Mouse (Mus musculus) forebrain, embryonic 11.5 days (tissue): Measurements from ENCODE around the gene D17Wsu92e. TPM values are rescaled to one million over a fixed set of nuclear protein-coding genes. Genes with fewer than 3 reads are reported as not detected.

Experiments used
- ATAC-seq: fragments of 200-750 bp; cut with Nextera tagmentation; replicated peaks from 2 replicates; pipeline ENCODE4 v1.8.0; 2017; ENCODE audit warnings: moderate TSS enrichment; ENCODE audit not compliant: low FRiP score
- DNase-seq: peaks from one replicate; pipeline ENCODE4 v3.0.0-alpha.2; 2017; ENCODE audit warnings: low spot score
- H3K27ac ChIP-seq: fragments of 300-500 bp; sonication (generic); 2 replicates; pipeline ENCODE4 v1.5.1; 2014; ENCODE audit warnings: low read depth, low read length
- H3K27me3 ChIP-seq: fragments of 300-500 bp; sonication (generic); 2 replicates; pipeline ENCODE4 v1.6.1; 2014; ENCODE audit warnings: mild to moderate bottlenecking, low read length, mixed read lengths; ENCODE audit not compliant: control insufficient read depth, insufficient read depth
- H3K36me3 ChIP-seq: fragments of 300-500 bp; sonication (generic); 2 replicates; pipeline ENCODE4 v1.6.1; 2014; ENCODE audit warnings: mild to moderate bottlenecking, low read length, moderate library complexity, mixed read lengths; ENCODE audit not compliant: control insufficient read depth, insufficient read depth
- H3K4me1 ChIP-seq: fragments of 300-500 bp; sonication (generic); replicated peaks from 2 replicates; pipeline ENCODE4 v1.6.1; 2014; ENCODE audit warnings: low read length, mixed read lengths; ENCODE audit not compliant: control insufficient read depth, insufficient read depth
- H3K4me2 ChIP-seq: fragments of 300-500 bp; sonication (generic); 2 replicates; pipeline ENCODE4 v1.6.1; 2014; ENCODE audit warnings: low read depth, mild to moderate bottlenecking, low read length, moderate library complexity, mixed read lengths; ENCODE audit not compliant: severe bottlenecking
- H3K4me3 ChIP-seq: fragments of 300-500 bp; sonication (generic); 2 replicates; pipeline ENCODE4 v1.5.1; 2014; ENCODE audit warnings: low read depth, low read length
- H3K9ac ChIP-seq: fragments of 300-500 bp; sonication (generic); 2 replicates; pipeline ENCODE4 v1.6.1; 2014; ENCODE audit warnings: low read length
- H3K9me3 ChIP-seq: fragments of 300-500 bp; sonication (generic); 2 replicates; pipeline ENCODE4 v1.6.1; 2016; ENCODE audit warnings: low read length, mixed read lengths; ENCODE audit not compliant: control insufficient read depth
- WGBS: fragments of 180-500 bp; shearing (Covaris S2); extraction: QIAGEN DNeasy Blood & Tissue Kit; methylation state at CpG from one replicate; pipeline ENCODE4 v1.1.7; 2014; 5-methylcytosine and 5-hydroxymethylcytosine counted together
- polyA plus RNA-seq: library from polyadenylated mRNA; unstranded; fragments of >200 nt; fragmentation: Nextera tagmentation; extraction: Ambion mirVana; gene quantifications from 2 replicates; pipeline ENCODE4 v1.2.1, GENCODE M21; 2014

The D17Wsu92e gene
- polyA plus RNA-seq, 1 experiment from 2014 or later, result 12.7 TPM

DNA sequence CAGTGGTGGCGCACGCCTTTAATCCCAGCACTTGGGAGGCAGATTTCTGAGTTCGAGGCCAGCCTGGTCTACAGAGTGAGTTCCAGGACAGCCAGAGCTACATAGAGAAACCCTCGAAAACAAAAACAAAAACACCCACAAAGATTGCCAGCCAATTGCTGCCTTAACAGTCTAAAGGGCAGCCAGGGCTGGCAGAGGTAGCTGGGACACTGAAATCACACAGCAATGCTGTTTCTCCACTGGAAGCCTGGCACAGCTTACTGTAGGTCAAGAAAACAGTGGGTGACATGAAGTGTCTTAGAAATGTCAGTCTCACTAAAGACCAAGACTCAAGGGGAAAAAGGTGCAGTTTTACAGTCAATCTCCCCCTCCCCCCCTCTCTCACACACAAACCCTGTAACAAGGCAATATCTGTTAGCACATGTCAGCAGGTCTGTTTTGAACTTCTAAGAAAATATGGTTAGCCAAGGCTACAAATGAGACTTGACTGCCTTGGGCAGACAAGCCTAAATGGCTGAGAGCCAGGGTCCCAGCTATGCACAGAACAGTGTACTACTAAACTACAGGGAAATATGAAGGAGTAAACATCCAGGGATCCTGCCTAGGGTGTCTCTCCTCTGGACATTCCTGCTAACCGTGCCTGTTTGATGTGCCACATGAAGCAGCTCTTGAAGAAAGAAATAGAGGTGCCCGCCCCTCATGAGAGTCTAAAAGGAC lies 31.8 kb downstream of the D17Wsu92e start:
- Histone ChIP-seq H3K36me3 (peaks cover 5% of the 10 kb centered on the region; the same call in 1 of the 2 replicates), H3K4me1 (no peaks in the 10 kb centered on the region), H3K9me3 (no peaks in the 10 kb centered on the region), H3K4me2 (no peak overlapping the region), H3K27ac (no peak overlapping the region), H3K27me3 (no peaks in the 10 kb centered on the region), H3K4me3 (no peak overlapping the region), H3K9ac (no peak overlapping the region)
- ATAC-seq (no peak), DNase-seq (no peak)
- 89% methylated on average over 6 of the region's 6 CpGs for WGBS

DNA sequence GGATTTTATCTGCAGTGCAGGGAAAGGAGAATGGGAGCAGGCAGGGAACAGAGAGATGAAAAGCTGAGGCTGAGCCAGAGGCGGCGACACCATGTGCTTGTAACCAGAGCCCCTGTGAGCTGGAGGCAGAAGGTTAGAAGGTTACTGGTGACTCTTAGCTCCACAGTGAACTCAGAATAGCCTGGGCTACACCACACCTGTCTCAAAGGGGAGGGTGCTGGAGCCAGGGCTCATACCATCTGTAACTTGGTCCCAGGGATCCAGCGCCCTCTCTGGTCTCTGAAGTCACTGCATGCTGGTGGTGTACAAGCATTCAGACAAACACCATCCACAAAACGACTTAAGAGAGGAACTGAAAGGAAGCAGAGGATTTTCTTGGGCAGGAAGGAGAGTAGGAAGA lies 36.9 kb downstream of the D17Wsu92e start:
- WGBS, result 87% methylated on average over 4 of the region's 4 CpGs
- no peak overlapping the region for H3K4me3 ChIP-seq
- no peaks in the 10 kb centered on the region for H3K27me3 ChIP-seq
- no peak overlapping the region for H3K9ac ChIP-seq
- ATAC-seq (no peak), DNase-seq (no peak)
- no peak overlapping the region for H3K4me2 ChIP-seq
- H3K36me3 ChIP-seq, result peaks cover 6% of the 10 kb centered on the region; the same call in 1 of the 2 replicates
- no peaks in the 10 kb centered on the region for H3K9me3 ChIP-seq
- no peak overlapping the region for H3K27ac ChIP-seq
- no peaks in the 10 kb centered on the region for H3K4me1 ChIP-seq

DNA sequence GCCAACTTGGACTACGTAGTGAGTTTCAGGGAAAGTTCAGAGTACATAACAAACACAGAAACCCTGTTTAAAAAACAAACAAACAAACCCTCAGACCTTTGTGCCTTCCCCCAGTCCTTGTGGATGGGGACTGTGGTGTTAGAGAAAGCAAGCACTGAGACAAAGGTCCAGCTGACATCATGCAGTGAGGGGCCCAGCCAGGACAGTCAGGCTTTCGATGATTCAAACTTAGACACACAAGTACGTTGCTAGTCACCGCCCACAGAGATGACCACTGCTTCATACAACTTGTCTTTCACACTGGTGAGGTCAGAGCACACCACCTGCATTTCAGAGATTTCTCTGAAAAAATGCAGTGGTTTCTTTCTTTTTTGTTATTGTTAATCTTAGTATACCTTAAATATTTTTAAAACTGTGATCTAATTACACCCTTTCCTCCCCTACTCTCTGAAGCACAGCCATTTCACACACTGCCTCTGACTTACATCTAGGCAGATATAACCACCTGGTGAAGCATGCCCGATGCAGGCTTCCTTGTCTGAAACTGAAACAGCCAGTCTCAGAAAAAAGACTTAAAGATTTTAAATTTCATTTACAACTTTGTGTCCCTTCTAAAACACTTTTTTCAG lies 39.3 kb downstream of the D17Wsu92e start:
- H3K36me3 ChIP-seq, result peaks cover 6% of the 10 kb centered on the region; the same call in 1 of the 2 replicates
- DNase-seq, result no peak
- H3K27ac ChIP-seq, result no peak overlapping the region
- H3K4me1 ChIP-seq, result no peaks in the 10 kb centered on the region
- no peak overlapping the region for H3K4me3 ChIP-seq
- H3K9ac ChIP-seq, result no peak overlapping the region
- H3K27me3 ChIP-seq, result no peaks in the 10 kb centered on the region
- no peak overlapping the region for H3K4me2 ChIP-seq
- WGBS, result 87% methylated on average over 5 of the region's 5 CpGs
- ATAC-seq, result no peak
- H3K9me3 ChIP-seq, result no peaks in the 10 kb centered on the region

DNA sequence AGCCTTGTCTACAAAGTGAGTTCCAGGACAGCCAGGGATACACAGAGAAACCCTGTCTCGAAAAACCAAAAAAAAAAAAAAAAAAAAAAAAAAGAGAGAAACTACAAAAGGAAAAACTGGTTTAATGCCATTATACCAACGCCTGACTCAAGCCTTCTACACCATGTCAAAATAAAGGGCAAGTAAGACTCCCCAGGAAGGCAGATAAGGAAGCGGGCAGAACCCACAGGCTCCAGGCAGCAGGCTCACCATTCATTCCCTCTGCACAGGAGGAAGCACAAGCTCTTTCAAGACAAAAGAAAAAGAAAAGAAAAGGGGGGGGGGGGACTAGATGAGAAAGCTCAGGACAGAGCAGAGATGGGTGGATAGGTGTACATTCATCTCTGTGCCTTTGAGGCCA lies 40.7 kb downstream of the D17Wsu92e start:
- ATAC-seq (no peak), DNase-seq (no peak)
- Histone ChIP-seq H3K9me3 (no peaks in the 10 kb centered on the region), H3K27me3 (no peaks in the 10 kb centered on the region), H3K9ac (no peak overlapping the region), H3K4me1 (no peaks in the 10 kb centered on the region), H3K36me3 (0 out of 2 replicates have a peak, but pooled peaks cover 2% of the 10 kb centered on the region), H3K4me2 (no peak overlapping the region), H3K27ac (no peak overlapping the region), H3K4me3 (no peak overlapping the region)
- WGBS, result 65% methylated on average over 3 of the region's 3 CpGs

DNA sequence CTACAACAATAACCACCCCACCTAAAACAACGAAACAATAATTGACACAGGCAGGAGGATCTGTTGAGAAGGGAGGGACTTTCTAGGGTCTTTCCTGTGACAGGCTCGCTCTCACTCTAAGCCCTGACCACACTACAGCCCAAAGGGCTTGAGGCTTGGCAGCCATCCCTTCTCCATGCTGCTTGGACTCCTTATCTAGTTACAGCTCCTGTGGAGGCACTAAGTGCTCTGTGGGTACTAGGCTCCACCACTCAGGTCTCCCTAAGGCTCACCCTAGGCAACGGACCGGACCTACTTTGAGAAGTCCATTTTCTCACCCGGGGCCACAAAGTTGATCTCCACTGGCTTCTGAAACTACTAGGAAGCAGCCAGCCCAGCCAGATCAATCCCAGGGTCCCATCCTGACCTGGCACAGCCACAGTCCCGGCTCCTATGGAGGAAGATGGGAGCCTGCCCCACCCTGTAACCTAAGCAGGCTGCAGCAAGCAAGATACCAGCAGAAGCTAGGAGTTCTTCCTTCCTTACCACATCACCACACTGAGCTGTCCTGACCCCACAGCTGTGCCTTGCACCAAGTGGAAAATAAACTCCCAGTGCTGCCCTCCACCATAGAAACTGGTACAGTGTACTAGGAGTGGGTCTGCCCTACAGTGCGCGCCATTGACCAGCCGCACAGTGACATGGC lies 41.6 kb downstream of the D17Wsu92e start:
- 0 out of 2 replicates have a peak, but pooled peaks cover 2% of the 10 kb centered on the region for H3K36me3 ChIP-seq

DNA sequence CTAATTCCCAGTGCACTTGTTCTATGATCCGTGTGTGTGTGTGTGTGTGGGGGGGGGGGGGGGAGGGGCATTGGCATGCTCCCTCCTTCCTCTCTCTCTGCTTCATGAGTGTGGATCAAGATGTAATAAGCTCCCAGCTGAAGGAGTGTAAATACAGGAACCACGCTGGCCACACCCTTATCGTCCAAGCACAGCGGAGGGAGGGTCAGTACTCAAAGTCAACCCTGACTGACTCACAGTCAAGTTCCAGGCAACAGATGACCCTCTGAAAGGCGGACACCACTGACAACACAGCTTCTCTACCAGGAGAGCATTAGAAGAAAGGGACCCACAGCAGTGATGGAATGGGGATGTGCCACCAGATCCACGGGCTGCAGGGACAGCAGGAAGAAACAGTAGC lies 42.6 kb downstream of the D17Wsu92e start:
- DNase-seq, result no peak
- H3K4me3 ChIP-seq, result no peak overlapping the region
- H3K9me3 ChIP-seq, result no peaks in the 10 kb centered on the region
- no peak overlapping the region for H3K4me2 ChIP-seq
- no peaks in the 10 kb centered on the region for H3K27me3 ChIP-seq
- H3K27ac ChIP-seq, result no peak overlapping the region
- no peaks in the 10 kb centered on the region for H3K4me1 ChIP-seq
- H3K36me3 ChIP-seq, result no peaks in the 10 kb centered on the region
- ATAC-seq, result no peak
- 89% methylated on average over 6 of the region's 6 CpGs for WGBS
- H3K9ac ChIP-seq, result no peak overlapping the region

More for the DNA sequence above, 41.6 kb downstream of the D17Wsu92e start:
- H3K9me3 ChIP-seq, result no peaks in the 10 kb centered on the region
- H3K9ac ChIP-seq, result no peak overlapping the region
- H3K4me3 ChIP-seq, result no peak overlapping the region
- H3K4me1 ChIP-seq, result no peaks in the 10 kb centered on the region
- no peak overlapping the region for H3K4me2 ChIP-seq
- no peaks in the 10 kb centered on the region for H3K27me3 ChIP-seq
- DNase-seq (no peak), ATAC-seq (no peak)
- H3K27ac ChIP-seq, result no peak overlapping the region
- 94% methylated on average over 9 of the region's 9 CpGs for WGBS

DNA sequence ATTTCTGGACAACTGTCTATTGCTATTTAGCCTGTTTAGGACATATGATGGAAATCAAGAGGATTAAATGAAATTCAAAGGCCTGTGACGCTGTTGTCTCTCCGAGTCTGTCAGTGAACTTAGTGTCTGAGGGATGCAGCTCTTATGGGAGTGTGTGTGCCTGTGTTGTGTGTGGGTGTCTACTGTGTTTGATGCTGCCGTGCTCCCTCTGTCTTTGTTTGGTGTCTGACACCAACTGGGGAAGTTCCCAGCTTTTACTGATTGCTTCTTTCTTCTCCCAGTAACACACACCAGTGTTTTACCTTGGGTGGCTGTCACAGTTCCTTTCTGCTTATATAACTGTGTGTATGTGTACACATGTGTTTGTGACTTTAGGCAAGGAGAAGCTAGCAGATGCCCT lies 46.2 kb downstream of the D17Wsu92e start:
- no peaks in the 10 kb centered on the region for H3K9me3 ChIP-seq
- ATAC-seq (no peak), DNase-seq (no peak)
- no peaks in the 10 kb centered on the region for H3K27me3 ChIP-seq
- no peak overlapping the region for H3K4me2 ChIP-seq
- no peak overlapping the region for H3K9ac ChIP-seq
- no peak overlapping the region for H3K27ac ChIP-seq
- 91% methylated on average over 3 of the region's 3 CpGs for WGBS
- no peaks in the 10 kb centered on the region for H3K4me1 ChIP-seq
- no peak overlapping the region for H3K4me3 ChIP-seq
- H3K36me3 ChIP-seq, result no peaks in the 10 kb centered on the region

DNA sequence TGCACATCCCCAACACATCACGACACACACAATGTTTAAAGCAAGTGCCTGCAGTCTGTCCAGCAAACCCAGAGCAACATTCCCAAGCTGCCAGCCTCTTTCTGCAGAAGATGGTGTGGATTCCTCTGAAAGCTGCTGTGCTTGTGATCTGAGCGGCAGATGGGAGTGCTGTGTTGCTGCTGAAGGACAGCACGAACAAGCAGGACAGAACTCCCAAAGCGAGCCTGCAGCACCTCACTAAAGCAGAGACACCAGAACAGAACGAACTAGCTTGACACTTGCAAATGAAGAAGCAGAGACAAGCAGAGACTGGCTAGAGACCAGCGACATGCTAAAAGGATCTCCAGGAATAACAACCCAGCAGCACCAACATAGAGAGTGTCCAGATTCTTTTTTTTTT lies 48.8 kb downstream of the D17Wsu92e start:
- Histone ChIP-seq H3K4me2 (no peak overlapping the region), H3K4me1 (no peaks in the 10 kb centered on the region), H3K27ac (no peak overlapping the region), H3K9ac (no peak overlapping the region), H3K36me3 (no peaks in the 10 kb centered on the region; the same call in 1 of the 2 replicates), H3K27me3 (no peaks in the 10 kb centered on the region), H3K9me3 (no peaks in the 10 kb centered on the region), H3K4me3 (no peak overlapping the region)
- DNase-seq (no peak), ATAC-seq (no peak)
- 91% methylated on average over 6 of the region's 6 CpGs for WGBS
